Mouse (Mus musculus) brain, embryonic 14.5 days (tissue): ENCODE results near the gene S100a7a. TPM values are rescaled to one million over a fixed set of nuclear protein-coding genes. Genes with fewer than 3 reads are reported as not detected.
A peak's percentile ranks its signal among the peaks of the same experiment; 100 is the strongest.

Experiments used
- DNase-seq: peaks from one replicate; pipeline ENCODE4 v3.0.0-alpha.2; 2011; ENCODE audit warnings: low read depth
- CTCF ChIP-seq: fragments of 200-500 bp; IDR thresholded peaks from 2 replicates; pipeline ENCODE4 v1.5.1; 2012; ENCODE audit warnings: inconsistent platforms, mild to moderate bottlenecking, moderate library complexity, borderline replicate concordance; ENCODE audit not compliant: insufficient read depth, insufficient read length; ENCODE audit errors: extremely low read depth
- POLR2A ChIP-seq: fragments of 200-500 bp; IDR thresholded peaks from 2 replicates; pipeline ENCODE4 v1.6.1; 2012; ENCODE audit warnings: mild to moderate bottlenecking, inconsistent platforms, borderline replicate concordance; ENCODE audit not compliant: poor library complexity, insufficient read depth, insufficient read length, severe bottlenecking; ENCODE audit errors: extremely low read depth
- polyA plus RNA-seq: library from polyadenylated mRNA; depleted of rRNA; stranded (reverse); fragments of >200 nt; gene quantifications from 2 replicates; pipeline ENCODE4 v1.2.3, GENCODE M21; 2012

The S100a7a gene
- polyA plus RNA-seq, 1 experiment: 0.14 TPM

- TF ChIP-seq CTCF (no peak), POLR2A (no peak)
- no peak for DNase-seq
Observed at GRCm38 (mm10) chr3:90638511-90639275, 15.1 kb upstream of the S100a7a start.

GRCm38 (mm10) chr3:90639511-90640154 lies 14.2 kb upstream of the S100a7a start:
- TF ChIP-seq POLR2A (no peak), CTCF (peak; percentile 67)
- peak; percentile 19 for DNase-seq

GRCm38 (mm10) chr3:90640981-90641380 lies 12.8 kb upstream of the S100a7a start:
- DNase-seq: no peak
- TF ChIP-seq CTCF (no peak), POLR2A (no peak)

- DNase-seq: peak; percentile 20
Observed at GRCm38 (mm10) chr3:90644220-90644619, 9.6 kb upstream of the S100a7a start.

GRCm38 (mm10) chr3:90647291-90647690 lies 6.5 kb upstream of the S100a7a start:
- no peak for TF ChIP-seq POLR2A
- TF ChIP-seq CTCF: no peak

More at GRCm38 (mm10) chr3:90644220-90644619, 9.6 kb upstream of the S100a7a start:
- peak; percentile 54; the same call in 1 of the 2 replicates for TF ChIP-seq CTCF
- TF ChIP-seq POLR2A: no peak

GRCm38 (mm10) chr3:90648981-90649380 lies 4.8 kb upstream of the S100a7a start:
- TF ChIP-seq POLR2A: no peak
- TF ChIP-seq CTCF: no peak
- no peak for DNase-seq

More at GRCm38 (mm10) chr3:90647291-90647690, 6.5 kb upstream of the S100a7a start:
- DNase-seq: no peak

- TF ChIP-seq POLR2A (no peak), CTCF (no peak)
- DNase-seq: no peak
Observed at GRCm38 (mm10) chr3:90649832-90650231, 4.0 kb upstream of the S100a7a start.

- TF ChIP-seq CTCF (peak; percentile 87), POLR2A (no peak)
- DNase-seq: peak; percentile 87
Observed at GRCm38 (mm10) chr3:90652878-90653508, 824 bp upstream of the S100a7a start.

GRCm38 (mm10) chr3:90657405-90657804 lies 3.6 kb downstream of the S100a7a start:
- no peak for DNase-seq
- TF ChIP-seq CTCF: peak; percentile 30; the same call in 1 of the 2 replicates
- TF ChIP-seq POLR2A: no peak

- TF ChIP-seq POLR2A: no peak
- TF ChIP-seq CTCF: no peak
- DNase-seq: no peak
Observed at GRCm38 (mm10) chr3:90659364-90660044, 5.7 kb downstream of the S100a7a start.

- no peak for TF ChIP-seq POLR2A
- peak; percentile 36; the same call in 1 of the 2 replicates for TF ChIP-seq CTCF
- DNase-seq: peak; percentile 8
Observed at GRCm38 (mm10) chr3:90664219-90664618, 10.4 kb downstream of the S100a7a start.

- DNase-seq: peak; percentile 44
- no peak for TF ChIP-seq POLR2A
- TF ChIP-seq CTCF: no peak
Observed at GRCm38 (mm10) chr3:90668846-90669245, 15.0 kb downstream of the S100a7a start, which contains the start of gene S100a8. TSS of gene S100a8 (plus strand) at chr3:90668978.
